Mouse (Mus musculus) heart, embryonic 16.5 days (tissue): Measurements from ENCODE around the gene Tln1. TPM values are rescaled to one million over a fixed set of nuclear protein-coding genes. Genes with fewer than 3 reads are reported as not detected.
A peak's percentile ranks its signal among the peaks of the same experiment; 100 is the strongest.
"Not testable (repeated sequence)": the region's sequence is repeated elsewhere in the genome, so short reads cannot be mapped to it uniquely, and the experiment has no call there.

ENCODE experiments used
- ATAC-seq: fragments of 200-750 bp; cut with Nextera tagmentation; replicated peaks from 2 replicates; pipeline ENCODE4 v1.8.0; 2017; ENCODE audit warnings: moderate number of reproducible peaks; ENCODE audit not compliant: insufficient read depth, low FRiP score; ENCODE audit errors: extremely low read depth
- H3K27ac ChIP-seq: fragments of 300-500 bp; sonication (generic); 2 replicates; pipeline ENCODE4 v1.5.1; 2014; ENCODE audit warnings: mild to moderate bottlenecking, low read length, control low read depth, moderate library complexity
- H3K27me3 ChIP-seq: fragments of 300-500 bp; sonication (generic); 2 replicates; pipeline ENCODE4 v1.6.1; 2014; ENCODE audit warnings: low read length, mixed read lengths; ENCODE audit not compliant: control insufficient read depth, insufficient read depth
- H3K36me3 ChIP-seq: fragments of 300-500 bp; sonication (generic); 2 replicates; pipeline ENCODE4 v1.6.1; 2014; ENCODE audit not compliant: control insufficient read depth, insufficient read depth
- H3K4me1 ChIP-seq: fragments of 300-500 bp; sonication (generic); 2 replicates; pipeline ENCODE4 v1.6.1; 2014; ENCODE audit warnings: low read length, mixed read lengths; ENCODE audit not compliant: control insufficient read depth, insufficient read depth
- H3K4me2 ChIP-seq: fragments of 300-500 bp; sonication (generic); 2 replicates; pipeline ENCODE4 v1.6.1; 2014; ENCODE audit warnings: low read depth, mild to moderate bottlenecking, control low read depth, low read length
- H3K4me3 ChIP-seq: fragments of 300-500 bp; sonication (generic); 2 replicates; pipeline ENCODE4 v1.5.1; 2014; ENCODE audit warnings: mild to moderate bottlenecking, control low read depth, low read length
- H3K9ac ChIP-seq: fragments of 300-500 bp; sonication (generic); 2 replicates; pipeline ENCODE4 v1.6.1; 2014; ENCODE audit warnings: low read length, control low read depth
- H3K9me3 ChIP-seq: fragments of 300-500 bp; sonication (generic); replicated peaks from 2 replicates; pipeline ENCODE4 v1.6.1; 2016; ENCODE audit warnings: low read length; ENCODE audit not compliant: control insufficient read depth
- WGBS: fragments of 180-500 bp; shearing (Covaris S2); extraction: QIAGEN DNeasy Blood & Tissue Kit; methylation state at CpG from one replicate; pipeline ENCODE4 v1.1.7; 2014; 5-methylcytosine and 5-hydroxymethylcytosine counted together
- polyA plus RNA-seq: library from polyadenylated mRNA; unstranded; fragments of >200 nt; fragmentation: Nextera tagmentation; extraction: Ambion mirVana; gene quantifications from 2 replicates; pipeline ENCODE4 v1.2.1, GENCODE M21; 2015

The Tln1 gene
- polyA plus RNA-seq, 1 experiment from 2014 or later, result 68.7 TPM

DNA sequence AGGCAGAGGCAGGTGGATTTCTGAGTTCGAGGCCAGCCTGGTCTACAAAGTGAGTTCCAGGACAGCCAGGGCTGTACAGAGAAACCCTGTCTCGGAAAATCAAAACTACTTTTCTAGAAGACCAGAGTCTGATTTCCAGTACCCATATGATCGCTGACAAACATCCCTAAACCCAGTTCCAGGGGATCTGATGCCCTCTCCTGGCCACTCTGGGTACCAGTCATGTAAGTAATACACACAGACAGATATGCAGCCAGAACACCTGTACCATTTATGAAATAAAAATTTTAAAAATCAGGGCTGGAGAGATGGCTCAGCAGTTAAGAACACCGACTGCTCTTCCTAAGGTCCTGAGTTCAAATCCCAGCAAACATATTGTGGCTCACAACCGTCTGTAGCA is 76.8 kb downstream of the Tln1 start:
- not testable (repeated sequence) for H3K9ac ChIP-seq, H3K36me3 ChIP-seq, H3K4me1 ChIP-seq, H3K27ac ChIP-seq, ATAC-seq, H3K4me3 ChIP-seq, H3K9me3 ChIP-seq, H3K27me3 ChIP-seq, H3K4me2 ChIP-seq
- 80% methylated on average over 5 of the region's 5 CpGs for WGBS

DNA sequence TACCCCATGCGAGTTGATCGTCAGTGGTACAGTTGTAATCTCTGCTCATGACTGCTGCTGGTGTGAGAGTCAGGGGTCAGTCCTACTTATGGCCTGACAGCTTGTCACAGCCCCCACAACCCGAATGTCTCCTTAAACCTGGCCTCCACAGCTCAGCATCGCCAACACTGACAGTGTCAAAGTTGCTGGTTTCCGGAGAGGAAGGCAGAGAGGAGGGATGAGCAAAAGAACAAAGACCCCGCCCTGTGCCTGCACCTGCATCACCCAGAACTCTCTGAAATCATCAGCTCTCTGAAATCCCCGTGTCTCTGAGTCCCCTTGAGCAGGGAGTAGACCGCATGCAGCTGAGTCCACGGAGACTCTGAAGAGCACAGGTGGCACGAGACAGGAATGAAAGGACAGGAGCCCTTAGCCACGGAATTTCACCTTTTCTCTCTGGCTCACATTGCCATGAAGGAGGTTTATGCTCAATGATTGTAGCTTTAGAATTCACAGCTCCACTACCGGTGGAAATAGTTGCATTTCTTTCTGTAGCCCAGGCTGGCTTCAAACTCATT is 78.9 kb downstream of the Tln1 start, which contains the start of gene Sit1:
Gene Sit1 (minus strand): TSS at position 200 of the 557 bp plus-strand sequence.
- Histone ChIP-seq H3K4me2 (peak within 1 kb of the TSS; percentile 26), H3K27ac (no peak within 1 kb of the TSS), H3K9me3 (no peaks in the 10 kb centered on the region; the same call in 1 of the 2 replicates), H3K36me3 (no peaks in the 10 kb centered on the region), H3K9ac (0 out of 2 replicates have a peak within 1 kb of the TSS, but pooled peaks have one; percentile 21), H3K27me3 (no peaks in the 10 kb centered on the region), H3K4me3 (peak within 1 kb of the TSS; percentile 14; the same call in 1 of the 2 replicates), H3K4me1 (0 out of 2 replicates have a peak, but pooled peaks cover under 1% of the 10 kb centered on the region)
- 53% methylated on average over 12 of the region's 12 CpGs for WGBS
- peak; percentile 21; the same call in 1 of the 2 replicates for ATAC-seq

DNA sequence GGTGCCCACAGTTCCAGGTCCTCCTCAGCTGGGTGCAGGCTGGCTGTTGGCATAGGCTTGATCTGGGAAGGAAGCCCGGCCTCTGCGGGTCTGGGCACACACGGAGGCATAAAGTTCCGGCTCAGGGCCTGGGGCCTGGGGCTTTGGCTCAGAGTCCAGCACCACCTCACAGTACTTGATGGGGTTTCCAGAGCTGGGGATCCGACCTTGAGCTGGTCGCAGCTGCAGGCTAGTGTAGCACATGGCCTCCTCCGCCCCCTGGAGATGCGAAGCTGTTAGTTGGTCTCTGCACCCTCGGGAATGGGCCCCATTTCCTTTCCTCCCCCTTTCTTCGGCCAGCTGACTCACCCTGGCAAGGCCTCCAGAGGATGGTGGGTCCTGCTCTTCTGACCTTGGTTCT is 79.9 kb downstream of the Tln1 start:
- H3K9me3 ChIP-seq, result no peaks in the 10 kb centered on the region; the same call in 1 of the 2 replicates
- no peaks in the 10 kb centered on the region for H3K27me3 ChIP-seq
- ATAC-seq, result no peak
- no peak overlapping the region for H3K27ac ChIP-seq
- H3K4me3 ChIP-seq, result peak overlapping the region; percentile 0; the same call in 1 of the 2 replicates
- 57% methylated on average over 10 of the region's 10 CpGs for WGBS
- peaks cover 4% of the 10 kb centered on the region; the same call in 1 of the 2 replicates for H3K4me1 ChIP-seq
- H3K9ac ChIP-seq, result 0 out of 2 replicates have a peak overlapping the region, but pooled peaks have one; percentile 21
- H3K36me3 ChIP-seq, result no peaks in the 10 kb centered on the region
- peak overlapping the region; percentile 26 for H3K4me2 ChIP-seq

DNA sequence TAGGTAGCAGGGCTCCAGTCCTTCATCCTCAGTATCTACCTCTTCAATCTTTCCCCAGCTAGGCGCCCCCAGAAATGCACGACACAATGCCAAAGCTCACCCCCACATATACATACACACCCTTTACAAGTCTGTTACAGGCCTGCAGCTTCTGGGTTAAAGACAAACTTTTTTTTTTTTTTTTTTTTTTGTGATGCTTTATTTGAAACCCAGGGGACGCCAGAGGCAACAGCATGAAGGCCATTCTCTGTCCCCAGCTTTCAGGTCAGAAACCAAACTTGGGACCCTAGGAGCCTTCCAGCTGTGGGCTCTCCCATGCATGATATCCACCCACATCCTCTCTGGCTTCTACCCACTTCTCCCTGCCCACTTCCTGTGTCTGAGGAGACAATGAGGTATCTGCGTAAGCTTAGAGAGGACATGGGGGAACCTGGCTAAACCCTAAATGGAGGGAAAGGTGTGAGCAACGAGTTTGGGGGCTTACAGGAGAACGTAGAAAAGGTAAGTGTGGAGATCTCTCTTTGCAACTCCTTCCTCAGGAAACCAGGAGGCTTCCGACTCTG is 80.5 kb downstream of the Tln1 start:
- no peak for ATAC-seq
- Histone ChIP-seq H3K27me3 (no peaks in the 10 kb centered on the region), H3K4me3 (no peak overlapping the region; the same call in 1 of the 2 replicates), H3K9me3 (no peaks in the 10 kb centered on the region; the same call in 1 of the 2 replicates), H3K27ac (no peak overlapping the region), H3K4me1 (peaks cover 4% of the 10 kb centered on the region; the same call in 1 of the 2 replicates), H3K4me2 (peak overlapping the region; percentile 26), H3K9ac (no peak overlapping the region), H3K36me3 (no peaks in the 10 kb centered on the region)
- WGBS, result 49% methylated on average over 7 of the region's 7 CpGs

Other genes with a start within 250 kb of the Tln1 start
- gene Rusc2, start 180.7 kb downstream of the Tln1 start, polyA plus RNA-seq, result 12.4 and 17.2 TPM in 2 replicates
- gene Fam166b, start 133.6 kb downstream of the Tln1 start, polyA plus RNA-seq, result 0.21 and 0.31 TPM in 2 replicates
- 1.6 and 4.9 TPM in 2 replicates for gene Tesk1, start 120.8 kb downstream of the Tln1 start, polyA plus RNA-seq
- gene Cd72, start 108.1 kb downstream of the Tln1 start, polyA plus RNA-seq, result 3.2 and 4.3 TPM in 2 replicates
- 2.0 and 3.9 TPM in 2 replicates for gene Sit1, start 79.0 kb downstream of the Tln1 start, polyA plus RNA-seq
- 76.9 and 81.5 TPM in 2 replicates for gene Ccdc107, start 69.8 kb downstream of the Tln1 start, polyA plus RNA-seq
- 38.9 and 43.4 TPM in 2 replicates for gene Arhgef39, start 63.0 kb downstream of the Tln1 start, polyA plus RNA-seq
- gene Car9, start 55.7 kb downstream of the Tln1 start, polyA plus RNA-seq, result 3.5 and 3.8 TPM in 2 replicates
- gene Tpm2, start 38.9 kb downstream of the Tln1 start, polyA plus RNA-seq, result 162 and 177 TPM in 2 replicates
- gene Creb3, start 359 bp downstream of the Tln1 start, polyA plus RNA-seq, result 60.3 and 61.8 TPM in 2 replicates
- gene Rgp1, start 16.0 kb upstream of the Tln1 start, polyA plus RNA-seq, result 20.9 and 21.7 TPM in 2 replicates
- gene Gba2, start 16.2 kb upstream of the Tln1 start, polyA plus RNA-seq, result 22.7 TPM in 2 replicates
- gene Msmp, start 21.8 kb upstream of the Tln1 start, polyA plus RNA-seq, result 0.89 and 1.1 TPM in 2 replicates
- 9.1 and 9.7 TPM in 2 replicates for gene Npr2, start 69.2 kb upstream of the Tln1 start, polyA plus RNA-seq
- 1.2 and 1.3 TPM in 2 replicates for gene Spag8, start 90.9 kb upstream of the Tln1 start, polyA plus RNA-seq
- gene Hint2, start 93.8 kb upstream of the Tln1 start, polyA plus RNA-seq, result 172 and 185 TPM in 2 replicates
- gene Tmem8b, start 106.3 kb upstream of the Tln1 start, polyA plus RNA-seq, result 3.6 and 3.9 TPM in 2 replicates
- 1.6 and 2.9 TPM in 2 replicates for gene Fam221b, start 106.5 kb upstream of the Tln1 start, polyA plus RNA-seq
- not detected in 2 replicates for gene Olfr70, start 138.1 kb upstream of the Tln1 start, polyA plus RNA-seq
- not detected in 2 replicates for gene Olfr71, start 147.6 kb upstream of the Tln1 start, polyA plus RNA-seq
- 1.4 and 1.7 TPM in 2 replicates for gene Hrct1, start 164.5 kb upstream of the Tln1 start, polyA plus RNA-seq
- 0.42 and 0.54 TPM in 2 replicates for gene Spaar, start 167.3 kb upstream of the Tln1 start, polyA plus RNA-seq
- not detected in 2 replicates for gene Olfr159, start 208.3 kb upstream of the Tln1 start, polyA plus RNA-seq